Mouse (Mus musculus) liver, embryonic 11.5 days (tissue): ENCODE results near the gene Zscan5b. TPM values are rescaled to one million over a fixed set of nuclear protein-coding genes. Genes with fewer than 3 reads are reported as not detected.
"Not testable (repeated sequence)": the region's sequence is repeated elsewhere in the genome, so short reads cannot be mapped to it uniquely, and the experiment has no call there.

Experiments
- ATAC-seq: fragments of 200-750 bp; cut with Nextera tagmentation; replicated peaks from 2 replicates; pipeline ENCODE4 v1.8.0; 2017; ENCODE audit warnings: moderate number of reproducible peaks, mild to moderate bottlenecking, moderate TSS enrichment, moderate library complexity; ENCODE audit not compliant: low FRiP score
- DNase-seq: peaks from one replicate; pipeline ENCODE4 v3.0.0-alpha.2; 2017; ENCODE audit warnings: low spot score
- H3K27ac ChIP-seq: fragments of 300-500 bp; sonication (generic); 2 replicates; pipeline ENCODE4 v1.5.1; 2014; ENCODE audit warnings: mild to moderate bottlenecking, low read depth, low read length, control low read depth
- H3K27me3 ChIP-seq: fragments of 300-500 bp; sonication (generic); replicated peaks from 2 replicates; pipeline ENCODE4 v1.6.1; 2014; ENCODE audit warnings: low read length, mixed read lengths; ENCODE audit not compliant: control insufficient read depth, insufficient read depth
- H3K36me3 ChIP-seq: fragments of 300-500 bp; sonication (generic); 2 replicates; pipeline ENCODE4 v1.6.1; 2014; ENCODE audit warnings: mild to moderate bottlenecking, low read length, moderate library complexity, mixed read lengths; ENCODE audit not compliant: control insufficient read depth, insufficient read depth
- H3K4me1 ChIP-seq: fragments of 300-500 bp; sonication (generic); replicated peaks from 2 replicates; pipeline ENCODE4 v1.6.1; 2014; ENCODE audit warnings: low read length, mixed read lengths; ENCODE audit not compliant: control insufficient read depth, insufficient read depth
- H3K4me2 ChIP-seq: fragments of 300-500 bp; sonication (generic); 2 replicates; pipeline ENCODE4 v1.6.1; 2014; ENCODE audit warnings: mild to moderate bottlenecking, control low read depth, moderate library complexity
- H3K4me3 ChIP-seq: fragments of 300-500 bp; sonication (generic); 2 replicates; pipeline ENCODE4 v1.5.1; 2014; ENCODE audit warnings: low read depth, low read length, control low read depth
- H3K9ac ChIP-seq: fragments of 300-500 bp; sonication (generic); 2 replicates; pipeline ENCODE4 v1.6.1; 2014; ENCODE audit warnings: low read depth, low read length, control low read depth
- H3K9me3 ChIP-seq: fragments of 300-500 bp; sonication (generic); 2 replicates; pipeline ENCODE4 v1.6.1; 2016; ENCODE audit warnings: low read length, inconsistent platforms, mixed read lengths; ENCODE audit not compliant: control insufficient read depth
- WGBS: fragments of 180-500 bp; shearing (Covaris S2); extraction: QIAGEN DNeasy Blood & Tissue Kit; methylation state at CpG from one replicate; pipeline ENCODE4 v1.1.7; 2014; 5-methylcytosine and 5-hydroxymethylcytosine counted together
- polyA plus RNA-seq: library from polyadenylated mRNA; unstranded; fragments of >200 nt; fragmentation: Nextera tagmentation; extraction: Ambion mirVana; gene quantifications from 2 replicates; pipeline ENCODE4 v1.2.1, GENCODE M21; 2014

Zscan5b gene
- polyA plus RNA-seq, 1 experiment from 2014 or later = not detected

GRCm38 (mm10) chr7:6214691-6215090 is 7.4 kb upstream of the Zscan5b start:
- WGBS = 70% methylated on average over 3 of the region's 4 CpGs
- not testable (repeated sequence) for H3K4me1 ChIP-seq, DNase-seq, H3K9ac ChIP-seq, H3K4me3 ChIP-seq, H3K4me2 ChIP-seq, H3K36me3 ChIP-seq, H3K27ac ChIP-seq, ATAC-seq, H3K9me3 ChIP-seq, H3K27me3 ChIP-seq

- Histone ChIP-seq H3K4me1 (no peaks in the 10 kb centered on the region), H3K27me3 (no peaks in the 10 kb centered on the region), H3K4me3 (no peak overlapping the region), H3K27ac (no peak overlapping the region), H3K4me2 (no peak overlapping the region), H3K9ac (no peak overlapping the region), H3K9me3 (peaks cover 4% of the 10 kb centered on the region; the same call in 1 of the 2 replicates), H3K36me3 (no peaks in the 10 kb centered on the region)
- 44% methylated on average over 3 of the region's 3 CpGs for WGBS
- ATAC-seq (no peak), DNase-seq (no peak)
Observed at GRCm38 (mm10) chr7:6220147-6220546, 1.9 kb upstream of the Zscan5b start.

- WGBS = 56% methylated on average over 8 of the region's 8 CpGs
- DNase-seq, H3K4me2 ChIP-seq, H3K4me3 ChIP-seq, H3K4me1 ChIP-seq, H3K27me3 ChIP-seq, ATAC-seq, H3K9me3 ChIP-seq, H3K9ac ChIP-seq, H3K36me3 ChIP-seq, H3K27ac ChIP-seq: not testable (repeated sequence)
Observed at GRCm38 (mm10) chr7:6228491-6228890, 6.4 kb downstream of the Zscan5b start.

- Histone ChIP-seq H3K27ac (no peak overlapping the region), H3K9me3 (no peaks in the 10 kb centered on the region), H3K4me2 (no peak overlapping the region), H3K9ac (no peak overlapping the region), H3K4me1 (no peaks in the 10 kb centered on the region), H3K4me3 (no peak overlapping the region), H3K27me3 (no peaks in the 10 kb centered on the region), H3K36me3 (no peaks in the 10 kb centered on the region)
- DNase-seq (no peak), ATAC-seq (no peak)
- 47% methylated on average over 11 of the region's 11 CpGs for WGBS
Observed at GRCm38 (mm10) chr7:6239787-6240186, 17.7 kb downstream of the Zscan5b start.

GRCm38 (mm10) chr7:6240841-6241425 is 18.9 kb downstream of the Zscan5b start:
- not testable (repeated sequence) for H3K4me1 ChIP-seq, H3K9me3 ChIP-seq, DNase-seq, H3K27ac ChIP-seq, H3K27me3 ChIP-seq, H3K4me3 ChIP-seq, H3K9ac ChIP-seq, ATAC-seq, H3K4me2 ChIP-seq, H3K36me3 ChIP-seq
- 16% methylated on average over 1 of the region's 1 CpGs for WGBS

- Histone ChIP-seq H3K9ac (no peak overlapping the region), H3K9me3 (no peaks in the 10 kb centered on the region), H3K4me1 (no peaks in the 10 kb centered on the region), H3K4me3 (no peak overlapping the region), H3K36me3 (no peaks in the 10 kb centered on the region), H3K27ac (no peak overlapping the region), H3K27me3 (no peaks in the 10 kb centered on the region), H3K4me2 (no peak overlapping the region)
- no peak for DNase-seq
- ATAC-seq = no peak
- WGBS = 41% methylated on average over 11 of the region's 11 CpGs
Observed at GRCm38 (mm10) chr7:6244361-6245292, 22.5 kb downstream of the Zscan5b start.

GRCm38 (mm10) chr7:6252410-6252809 is 30.3 kb downstream of the Zscan5b start, which contains the start of gene Epp13:
Gene Epp13, plus strand, starts transcription at chr7:6252710.
- no peak for DNase-seq
- H3K36me3 ChIP-seq = no peaks in the 10 kb centered on the region
- WGBS = 78% methylated on average over 6 of the region's 6 CpGs
- no peak for ATAC-seq
- H3K9me3 ChIP-seq = no peaks in the 10 kb centered on the region; the same call in 1 of the 2 replicates
- no peak within 1 kb of the TSS for H3K4me3 ChIP-seq
- H3K4me1 ChIP-seq = no peaks in the 10 kb centered on the region
- no peak within 1 kb of the TSS for H3K27ac ChIP-seq
- H3K27me3 ChIP-seq = no peaks in the 10 kb centered on the region
- no peak within 1 kb of the TSS for H3K9ac ChIP-seq
- H3K4me2 ChIP-seq = no peak within 1 kb of the TSS

GRCm38 (mm10) chr7:6254451-6254850 is 32.4 kb downstream of the Zscan5b start:
- ATAC-seq (no peak), DNase-seq (no peak)
- no peaks in the 10 kb centered on the region for H3K4me1 ChIP-seq
- no peak overlapping the region for H3K27ac ChIP-seq
- WGBS = 80% methylated on average over 5 of the region's 5 CpGs
- no peak overlapping the region for H3K4me3 ChIP-seq
- H3K9me3 ChIP-seq = no peaks in the 10 kb centered on the region; the same call in 1 of the 2 replicates
- H3K4me2 ChIP-seq = no peak overlapping the region
- no peak overlapping the region for H3K9ac ChIP-seq
- H3K27me3 ChIP-seq = no peaks in the 10 kb centered on the region
- no peaks in the 10 kb centered on the region for H3K36me3 ChIP-seq
